Mouse (Mus musculus) thymus, adult 2 months (tissue): ENCODE results near the gene Naglu.

ENCODE experiments used
- CTCF ChIP-seq: fragments of 200-500 bp; IDR thresholded peaks from 2 replicates; pipeline ENCODE4 v1.5.1; 2012; ENCODE audit warnings: mild to moderate bottlenecking, control low read depth, low read length, moderate library complexity, borderline replicate concordance; ENCODE audit not compliant: control insufficient read depth, poor library complexity, insufficient read depth; ENCODE audit errors: extremely low read depth
- POLR2A ChIP-seq: fragments of 200-500 bp; IDR thresholded peaks from 2 replicates; pipeline ENCODE4 v1.6.1; 2012; ENCODE audit warnings: mild to moderate bottlenecking, low read length, control low read depth, moderate library complexity; ENCODE audit not compliant: control insufficient read depth, poor library complexity, insufficient read depth; ENCODE audit errors: extremely low read depth

DNA sequence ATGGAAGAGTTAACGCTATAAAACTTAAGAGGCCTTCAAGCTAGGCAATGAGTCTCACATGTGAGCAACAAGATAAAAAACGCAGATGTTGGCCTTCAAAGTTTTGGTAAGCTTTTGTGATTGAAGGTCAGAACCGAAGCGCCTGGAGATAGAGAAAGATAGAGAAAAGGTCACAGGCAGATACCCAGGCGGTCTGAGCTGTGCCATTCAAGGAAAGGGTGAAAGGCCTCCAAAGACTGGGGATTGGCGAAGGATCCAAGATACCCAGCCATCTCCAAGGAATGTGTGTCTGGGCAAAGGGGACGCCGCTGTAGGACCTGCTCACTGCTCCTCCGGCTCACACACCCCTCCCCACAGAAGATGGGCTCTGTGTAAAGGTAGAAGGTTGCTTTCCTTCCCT is 4.8 kb upstream of the Naglu start:
- TF ChIP-seq POLR2A (no peak), CTCF (no peak)
